ENCODE assay signal across 26 mouse cellular contexts in genomic region chr16:57349689-57350088, GRCm38 (mm10). TPM values are rescaled to one million over a fixed set of nuclear protein-coding genes. Genes with fewer than 3 reads are reported as not detected.
DNase-seq lines count a peak whose midpoint lies in the region; ATAC-seq and TF ChIP-seq lines count a peak whose summit lies in the region.
"Had no signal": no experiment of that assay in that cellular context is flagged by ENCODE, and none has a peak within 500 bp of the region (broad histone marks: within the 10 kb centered on the region; RNA-seq: fewer than 3 reads in every experiment).

No protein-coding gene starts in this region.

- H3K4me1 ChIP-seq in lung, embryonic 16.5 days (replicated peaks; ENCODE audit: control insufficient read depth, insufficient read depth, low read length): no peaks in the 10 kb centered on the region
- H3K4me1 ChIP-seq in stomach, embryonic 14.5 days (ENCODE audit: control insufficient read depth, insufficient read depth, low read length): no peaks in the 10 kb centered on the region
- no peaks in the 10 kb centered on the region for H3K4me1 ChIP-seq in thymus, adult 2 months (replicated peaks; ENCODE audit: control insufficient read depth, insufficient read depth, low read length)
- H3K4me1 ChIP-seq in cerebellum, adult 2 months (ENCODE audit: control insufficient read depth, insufficient read depth, low read length): peaks cover 5% of the 10 kb centered on the region; the same call in 1 of the 2 replicates
- H3K4me1 ChIP-seq: lung, embryonic 15.5 days had no signal

- no peak overlapping the region for H3K4me3 ChIP-seq in lung, embryonic 16.5 days (ENCODE audit: low read length)
- no peak overlapping the region for H3K4me3 ChIP-seq in stomach, embryonic 14.5 days (ENCODE audit: low read depth, low read length)
- no peak overlapping the region for H3K4me3 ChIP-seq in thymus, adult 2 months (ENCODE audit: control insufficient read depth, insufficient read depth, low read length)
- no peak overlapping the region for H3K4me3 ChIP-seq in cerebellum, adult 2 months (replicated peaks; ENCODE audit: insufficient read depth, low read depth, low read length)
- H3K4me3 ChIP-seq: embryonic facial prominence, embryonic 13.5 days; forebrain, embryonic 13.5 days; lung, embryonic 15.5 days; myocyte; neural tube, embryonic 13.5 days had no signal

- no peak overlapping the region for H3K4me2 ChIP-seq in lung, embryonic 16.5 days (ENCODE audit: low read depth, low read length)
- no peak overlapping the region for H3K4me2 ChIP-seq in stomach, embryonic 14.5 days (replicated peaks; ENCODE audit: low read depth, low read length)
- H3K4me2 ChIP-seq: embryonic facial prominence, embryonic 13.5 days; forebrain, embryonic 13.5 days; hindbrain, embryonic 14.5 days; lung, embryonic 15.5 days; neural tube, embryonic 13.5 days had no signal

- WGBS in lung, embryonic 16.5 days: 19% methylated on average over 3 of the region's 3 CpGs
- 25% methylated on average over 3 of the region's 3 CpGs for WGBS in stomach, embryonic 14.5 days
- 79% methylated on average over 3 of the region's 3 CpGs for WGBS in thymus, adult 2 months
- 51% methylated on average over 3 of the region's 3 CpGs for WGBS in cerebellum, adult 2 months

- TF ChIP-seq CTCF in thymus, adult 2 months (IDR thresholded peaks at IDR 0.05; ENCODE audit: borderline replicate concordance, control insufficient read depth, extremely low read depth, insufficient read depth, low read length, poor library complexity): no peak
- TF ChIP-seq CTCF in cerebellum, adult 2 months (IDR thresholded peaks at IDR 0.05; ENCODE audit: borderline replicate concordance, insufficient read depth, low read depth, low read length): no peak

- DNase-seq in heart, adult 11 months: peak; percentile 89
- DNase-seq in heart, postnatal 4 days: no peak
- DNase-seq in NIH3T3 (ENCODE audit: low read depth): peak; percentile 16
- DNase-seq in thymus, adult 2 months: no peak
- no peak for DNase-seq in cerebellum, adult 2 months
- DNase-seq: kidney, adult 18-20 months; kidney, postnatal 4 days; layer of hippocampus, adult 9-11 months had no signal

- no peak overlapping the region for H3K27ac ChIP-seq in lung, embryonic 16.5 days (ENCODE audit: low read length)
- H3K27ac ChIP-seq in stomach, embryonic 14.5 days (ENCODE audit: low read length): no peak overlapping the region
- no peak overlapping the region for H3K27ac ChIP-seq in thymus, adult 2 months (ENCODE audit: control insufficient read depth, insufficient read depth, low read length)
- H3K27ac ChIP-seq in cerebellum, adult 2 months (ENCODE audit: insufficient read depth, low read length): no peak overlapping the region
- H3K27ac ChIP-seq: embryonic facial prominence, embryonic 13.5 days; forebrain, embryonic 13.5 days; hindbrain, embryonic 14.5 days; lung, embryonic 15.5 days; neural tube, embryonic 13.5 days had no signal

- no peaks in the 10 kb centered on the region for H3K36me3 ChIP-seq in lung, embryonic 16.5 days (ENCODE audit: control insufficient read depth, insufficient read depth, low read length)
- no peaks in the 10 kb centered on the region for H3K36me3 ChIP-seq in stomach, embryonic 14.5 days (ENCODE audit: control insufficient read depth, insufficient read depth, low read length)
- H3K36me3 ChIP-seq in thymus, adult 2 months (ENCODE audit: control insufficient read depth, insufficient read depth, low read length): no peaks in the 10 kb centered on the region
- H3K36me3 ChIP-seq: embryonic facial prominence, embryonic 13.5 days; lung, embryonic 15.5 days; neural tube, embryonic 13.5 days had no signal

- no peak for TF ChIP-seq POLR2A in thymus, adult 2 months (IDR thresholded peaks at IDR 0.05; ENCODE audit: control insufficient read depth, extremely low read depth, insufficient read depth, low read length, poor library complexity)
- TF ChIP-seq POLR2A in cerebellum, adult 2 months (IDR thresholded peaks at IDR 0.05; ENCODE audit: borderline replicate concordance, insufficient read depth, low read length): no peak

- peak; percentile 54; the same call in 1 of the 2 replicates for ATAC-seq in lung, embryonic 16.5 days (ENCODE audit: low read depth)
- peak; percentile 63; the same call in 1 of the 2 replicates for ATAC-seq in stomach, embryonic 14.5 days (ENCODE audit: insufficient number of reproducible peaks, insufficient read depth, low FRiP score, low read depth)
- ATAC-seq: CD4-positive, CD25-positive, alpha-beta regulatory T cell, adult 4 months; forebrain, embryonic 13.5 days; inflammation-experienced regulatory T-cells, adult 6 months; midbrain, embryonic 16.5 days had no signal

- H3K9me3 ChIP-seq in lung, embryonic 16.5 days (ENCODE audit: control insufficient read depth, low read length): no peaks in the 10 kb centered on the region
- H3K9me3 ChIP-seq in stomach, embryonic 14.5 days (ENCODE audit: control insufficient read depth, low read depth, low read length): no peaks in the 10 kb centered on the region
- H3K9me3 ChIP-seq: embryonic facial prominence, embryonic 13.5 days; forebrain, embryonic 13.5 days; lung, embryonic 15.5 days; neural tube, embryonic 13.5 days had no signal

- no peaks in the 10 kb centered on the region for H3K27me3 ChIP-seq in lung, embryonic 16.5 days (ENCODE audit: control insufficient read depth, insufficient read depth, low read depth, low read length)
- no peaks in the 10 kb centered on the region for H3K27me3 ChIP-seq in stomach, embryonic 14.5 days (ENCODE audit: control insufficient read depth, insufficient read depth, low read length)
- no peaks in the 10 kb centered on the region for H3K27me3 ChIP-seq in thymus, adult 2 months (ENCODE audit: control insufficient read depth, insufficient read depth, low read length)
- H3K27me3 ChIP-seq in cerebellum, adult 2 months (ENCODE audit: control insufficient read depth, insufficient read depth, low read length): no peaks in the 10 kb centered on the region
- H3K27me3 ChIP-seq: embryonic facial prominence, embryonic 13.5 days; forebrain, embryonic 13.5 days; lung, embryonic 15.5 days; neural tube, embryonic 13.5 days had no signal

- no peak overlapping the region for H3K9ac ChIP-seq in lung, embryonic 16.5 days (ENCODE audit: low read length)
- H3K9ac ChIP-seq in stomach, embryonic 14.5 days (replicated peaks; ENCODE audit: low read depth, low read length): no peak overlapping the region
- H3K9ac ChIP-seq: embryonic facial prominence, embryonic 13.5 days; forebrain, embryonic 13.5 days; hindbrain, embryonic 14.5 days; lung, embryonic 15.5 days; neural tube, embryonic 13.5 days had no signal

RNA-seq across cellular contexts. Expression of gene Filip1l, which starts 3.2 kb away (rescaled TPM):
- total RNA-seq in heart, postnatal 4 days (2021): 10 to 100 TPM; 61.2 to 63.6 TPM
- polyA plus RNA-seq in lung, embryonic 16.5 days (2015; fragmentation: Nextera tagmentation; extraction: Ambion mirVana): 28.0 and 32.6 TPM in 2 replicates
- 54.7 and 54.8 TPM in 2 replicates for polyA plus RNA-seq in stomach, embryonic 14.5 days (2014; fragmentation: Nextera tagmentation; extraction: Ambion mirVana)
- 4.3 and 4.5 TPM in 2 replicates for polyA plus RNA-seq in thymus, adult 2 months (2012; rRNA removed)
- 1.6 TPM in 2 replicates for polyA plus RNA-seq in cerebellum, adult 2 months (2012; rRNA removed)

RNA-seq across cellular contexts. Expression of gene Tmem30c, which starts 57.0 kb away (rescaled TPM):
- total RNA-seq in heart, postnatal 4 days (2021): not detected
- polyA plus RNA-seq in lung, embryonic 16.5 days (2015; fragmentation: Nextera tagmentation; extraction: Ambion mirVana): 0.13 TPM in 1 of 2 replicates, not detected in the other
- 0.11 and 0.19 TPM in 2 replicates for polyA plus RNA-seq in stomach, embryonic 14.5 days (2014; fragmentation: Nextera tagmentation; extraction: Ambion mirVana)
- not detected in 2 replicates for polyA plus RNA-seq in thymus, adult 2 months (2012; rRNA removed)
- polyA plus RNA-seq in cerebellum, adult 2 months (2012; rRNA removed): 1.1 TPM in 2 replicates
- total RNA-seq: adrenal gland, adult 18-20 months; adrenal gland, postnatal 36 days; gastrocnemius, adult 18-20 months; heart, postnatal 36 days; liver, adult 2 months had no signal
- polyA plus RNA-seq: CD4-positive, CD25-positive, alpha-beta regulatory T cell, adult 4 months; heart, embryonic 14.5 days; kidney, embryonic 16.5 days; liver, adult 2 months; lung, embryonic 15.5 days; myocyte had no signal

Comparison
In these comparisons a context has a peak if more than half of its experiments do, and no peak if none do; other contexts are left out.
1. DNase-seq: peak in heart, adult 11 months (single experiment) and NIH3T3 (single experiment); none in heart, postnatal 4 days (single experiment), thymus, adult 2 months (single experiment) and cerebellum, adult 2 months (0 of 2).